25 mouse cellular contexts compared by ENCODE assay signal in genomic region chr14:86337052-86337451, GRCm38 (mm10).
"Had no signal": no experiment of that assay in that cellular context is flagged by ENCODE, and none has a peak within 500 bp of the region (broad histone marks: within the 10 kb centered on the region; RNA-seq: fewer than 3 reads in every experiment).

No protein-coding gene starts in this region.

- ATAC-seq: hindbrain, postnatal 0 days; intestine, embryonic 16.5 days had no signal

- H3K9me3 ChIP-seq: heart, embryonic 13.5 days; heart, embryonic 15.5 days; hindbrain, embryonic 13.5 days; hindbrain, embryonic 15.5 days; kidney, embryonic 15.5 days; limb, embryonic 13.5 days; limb, embryonic 15.5 days had no signal

- H3K27ac ChIP-seq: heart, adult 2 months; heart, embryonic 13.5 days; heart, embryonic 15.5 days; hindbrain, embryonic 13.5 days; hindbrain, embryonic 15.5 days; hindbrain, postnatal 0 days; kidney, embryonic 15.5 days; kidney, postnatal 0 days; limb, embryonic 13.5 days; limb, embryonic 15.5 days had no signal

- H3K9ac ChIP-seq: heart, embryonic 13.5 days; heart, embryonic 15.5 days; hindbrain, embryonic 13.5 days; hindbrain, embryonic 15.5 days; kidney, embryonic 15.5 days; limb, embryonic 13.5 days; limb, embryonic 15.5 days had no signal

- DNase-seq: gastrocnemius, postnatal 14 days; gastrocnemius, postnatal 36 days; heart, adult 11 months; heart, adult 2 months; heart, postnatal 14 days; heart, postnatal 36 days; kidney, adult 11 months; kidney, adult 2 months; kidney, adult 9 months; kidney, postnatal 14 days; kidney, postnatal 36 days; layer of hippocampus, adult 9-11 months; layer of hippocampus, postnatal 36 days; left cerebral cortex, postnatal 4 days had no signal

- H3K4me2 ChIP-seq: heart, embryonic 11.5 days; heart, embryonic 13.5 days; heart, embryonic 15.5 days; hindbrain, embryonic 13.5 days; hindbrain, embryonic 15.5 days; kidney, embryonic 15.5 days; limb, embryonic 13.5 days; limb, embryonic 15.5 days had no signal

- H3K4me1 ChIP-seq: heart, embryonic 13.5 days; heart, embryonic 15.5 days; hindbrain, embryonic 13.5 days; hindbrain, embryonic 15.5 days; kidney, embryonic 15.5 days; limb, embryonic 13.5 days; limb, embryonic 15.5 days had no signal

- H3K27me3 ChIP-seq: heart, embryonic 13.5 days; heart, embryonic 15.5 days; hindbrain, embryonic 13.5 days; hindbrain, embryonic 15.5 days; kidney, embryonic 15.5 days; limb, embryonic 13.5 days; limb, embryonic 15.5 days had no signal

- H3K4me3 ChIP-seq: heart, adult 2 months; heart, embryonic 13.5 days; heart, embryonic 15.5 days; hindbrain, embryonic 13.5 days; hindbrain, embryonic 15.5 days; kidney, embryonic 15.5 days; limb, embryonic 13.5 days; limb, embryonic 15.5 days had no signal

- H3K36me3 ChIP-seq: heart, embryonic 13.5 days; heart, embryonic 15.5 days; hindbrain, embryonic 13.5 days; hindbrain, embryonic 15.5 days; kidney, embryonic 15.5 days; limb, embryonic 13.5 days; limb, embryonic 15.5 days had no signal
